Mouse (Mus musculus) adrenal gland, postnatal 0 days (tissue): Measurements from ENCODE around the gene Gda. TPM values are rescaled to one million over a fixed set of nuclear protein-coding genes. Genes with fewer than 3 reads are reported as not detected.

Source experiments
- polyA plus RNA-seq: library from polyadenylated mRNA; unstranded; fragments of >200 nt; fragmentation: Nextera tagmentation; extraction: Ambion mirVana; gene quantifications from 2 replicates; pipeline ENCODE4 v1.2.1, GENCODE M21; 2015

Gda gene
- polyA plus RNA-seq = 0.72 and 1.2 TPM in 2 replicates

DNA sequence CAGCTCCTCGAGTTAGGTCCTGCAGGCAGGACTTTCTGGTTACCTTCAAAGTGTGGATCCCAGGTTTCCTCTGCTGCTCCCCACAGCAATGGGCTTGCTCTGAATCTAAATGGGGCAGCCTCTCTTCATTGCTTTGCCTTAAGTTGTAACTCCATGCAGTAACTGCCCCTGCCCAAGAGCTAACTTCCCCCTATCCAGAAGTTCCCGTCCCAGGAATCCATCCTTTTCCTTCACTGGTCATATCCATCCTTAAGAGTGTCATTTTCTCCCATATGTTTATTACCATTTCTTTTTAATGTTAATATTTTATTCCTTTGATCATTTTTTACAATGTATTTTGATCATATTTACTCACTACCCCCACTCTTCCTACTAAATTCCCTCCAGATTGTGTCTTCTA lies at the start of gene Gda:
Gda (minus strand) TSS at position 101 of the 400 bp plus-strand sequence.

Other genes starting within 250 kb of the Gda start
- 100 and 155 TPM in 2 replicates for gene Zfand5, start 201.2 kb downstream of the Gda start, polyA plus RNA-seq
- gene 1110059E24Rik, start 179.5 kb upstream of the Gda start, polyA plus RNA-seq = 63.0 and 74.2 TPM in 2 replicates
- gene Abhd17b, start 179.7 kb upstream of the Gda start, polyA plus RNA-seq = 31.9 and 52.2 TPM in 2 replicates